Mouse (Mus musculus) heart, postnatal 0 days (tissue): ENCODE results near the gene Lpin1.

Source experiments
- CTCF ChIP-seq: IDR thresholded peaks from 2 replicates; pipeline ENCODE4 v1.5.1; 2016; ENCODE audit warnings: antibody characterized with exemption, control low read depth, low read depth
- EP300 ChIP-seq: IDR thresholded peaks from 2 replicates; pipeline ENCODE4 v1.6.1; 2016; ENCODE audit warnings: antibody characterized with exemption, low read depth

- TF ChIP-seq EP300 (no peak), CTCF (no peak)
Measured at GRCm38 (mm10) chr12:16526134-16526533, 84.6 kb downstream of the Lpin1 start.
